Mouse (Mus musculus): Measurements from ENCODE around the gene Rsph1. TPM values are rescaled to one million over a fixed set of nuclear protein-coding genes. Genes with fewer than 3 reads are reported as not detected.
A peak's percentile ranks its signal among the peaks of the same experiment; 100 is the strongest.

Gene Rsph1
- polyA plus RNA-seq, 1 experiment, result 10.4 TPM

GRCm38 (mm10) chr17:31318906-31319767, 42.0 kb upstream of the Rsph1 start:
- Histone ChIP-seq H3K4me3 (replicated peaks; ENCODE audit: control insufficient read depth, low read depth, low read length) (no peak overlapping the region), H3K27ac (ENCODE audit: control insufficient read depth, insufficient read depth, low read depth, low read length, poor library complexity) (no peak overlapping the region), H3K4me1 (ENCODE audit: control insufficient read depth, insufficient read depth, low read length) (no peaks in the 10 kb centered on the region)
- 87% methylated on average over 19 of the region's 19 CpGs for WGBS
- TF ChIP-seq POLR2A (IDR thresholded peaks at IDR 0.05; ENCODE audit: borderline replicate concordance, control insufficient read depth, low read depth, low read length) (no peak), CTCF (IDR thresholded peaks at IDR 0.05; ENCODE audit: control insufficient read depth, insufficient read depth, low read length) (no peak)

GRCm38 (mm10) chr17:31317521-31318272, 40.5 kb upstream of the Rsph1 start:
- Histone ChIP-seq H3K4me3 (replicated peaks; ENCODE audit: control insufficient read depth, low read depth, low read length) (no peak overlapping the region), H3K4me1 (ENCODE audit: control insufficient read depth, insufficient read depth, low read length) (no peaks in the 10 kb centered on the region), H3K27ac (ENCODE audit: control insufficient read depth, insufficient read depth, low read depth, low read length, poor library complexity) (no peak overlapping the region)
- TF ChIP-seq CTCF (IDR thresholded peaks at IDR 0.05; ENCODE audit: control insufficient read depth, insufficient read depth, low read length) (0 out of 2 replicates have a peak, but pooled peaks have one; percentile 3), POLR2A (IDR thresholded peaks at IDR 0.05; ENCODE audit: borderline replicate concordance, control insufficient read depth, low read depth, low read length) (no peak)
- WGBS, result 88% methylated on average over 22 of the region's 22 CpGs

GRCm38 (mm10) chr17:31316998-31317397, 39.8 kb upstream of the Rsph1 start:
- H3K27ac ChIP-seq (ENCODE audit: control insufficient read depth, insufficient read depth, low read depth, low read length, poor library complexity), result no peak overlapping the region
- no peak overlapping the region for H3K4me3 ChIP-seq (replicated peaks; ENCODE audit: control insufficient read depth, low read depth, low read length)
- no peaks in the 10 kb centered on the region for H3K4me1 ChIP-seq (ENCODE audit: control insufficient read depth, insufficient read depth, low read length)
- 66% methylated on average over 3 of the region's 3 CpGs for WGBS
- no peak for TF ChIP-seq POLR2A (IDR thresholded peaks at IDR 0.05; ENCODE audit: borderline replicate concordance, control insufficient read depth, low read depth, low read length)
- no peak for TF ChIP-seq CTCF (IDR thresholded peaks at IDR 0.05; ENCODE audit: control insufficient read depth, insufficient read depth, low read length)

GRCm38 (mm10) chr17:31315993-31316392, 38.8 kb upstream of the Rsph1 start:
- H3K4me3 ChIP-seq (replicated peaks; ENCODE audit: control insufficient read depth, low read depth, low read length), result no peak overlapping the region
- H3K27ac ChIP-seq (ENCODE audit: control insufficient read depth, insufficient read depth, low read depth, low read length, poor library complexity), result no peak overlapping the region
- WGBS, result 82% methylated on average over 6 of the region's 6 CpGs
- no peak for TF ChIP-seq CTCF (IDR thresholded peaks at IDR 0.05; ENCODE audit: control insufficient read depth, insufficient read depth, low read length)
- TF ChIP-seq POLR2A (IDR thresholded peaks at IDR 0.05; ENCODE audit: borderline replicate concordance, control insufficient read depth, low read depth, low read length), result no peak
- no peaks in the 10 kb centered on the region for H3K4me1 ChIP-seq (ENCODE audit: control insufficient read depth, insufficient read depth, low read length)

GRCm38 (mm10) chr17:31315046-31315792, 38.0 kb upstream of the Rsph1 start:
- H3K4me3 ChIP-seq (replicated peaks; ENCODE audit: control insufficient read depth, low read depth, low read length), result no peak overlapping the region
- TF ChIP-seq CTCF (IDR thresholded peaks at IDR 0.05; ENCODE audit: control insufficient read depth, insufficient read depth, low read length), result no peak
- no peak for TF ChIP-seq POLR2A (IDR thresholded peaks at IDR 0.05; ENCODE audit: borderline replicate concordance, control insufficient read depth, low read depth, low read length)
- H3K4me1 ChIP-seq (ENCODE audit: control insufficient read depth, insufficient read depth, low read length), result no peaks in the 10 kb centered on the region
- H3K27ac ChIP-seq (ENCODE audit: control insufficient read depth, insufficient read depth, low read depth, low read length, poor library complexity), result no peak overlapping the region
- WGBS, result 84% methylated on average over 13 of the region's 13 CpGs

- 89% methylated on average over 10 of the region's 10 CpGs for WGBS
- Histone ChIP-seq H3K27ac (ENCODE audit: control insufficient read depth, insufficient read depth, low read depth, low read length, poor library complexity) (no peak overlapping the region), H3K4me3 (replicated peaks; ENCODE audit: control insufficient read depth, low read depth, low read length) (no peak overlapping the region), H3K4me1 (ENCODE audit: control insufficient read depth, insufficient read depth, low read length) (no peaks in the 10 kb centered on the region)
- TF ChIP-seq POLR2A (IDR thresholded peaks at IDR 0.05; ENCODE audit: borderline replicate concordance, control insufficient read depth, low read depth, low read length) (no peak), CTCF (IDR thresholded peaks at IDR 0.05; ENCODE audit: control insufficient read depth, insufficient read depth, low read length) (no peak)
Observed at GRCm38 (mm10) chr17:31312648-31313047, 35.5 kb upstream of the Rsph1 start.

GRCm38 (mm10) chr17:31311047-31311446, 33.9 kb upstream of the Rsph1 start:
- no peaks in the 10 kb centered on the region for H3K4me1 ChIP-seq (ENCODE audit: control insufficient read depth, insufficient read depth, low read length)
- 83% methylated on average over 9 of the region's 9 CpGs for WGBS
- H3K27ac ChIP-seq (ENCODE audit: control insufficient read depth, insufficient read depth, low read depth, low read length, poor library complexity), result no peak overlapping the region
- H3K4me3 ChIP-seq (replicated peaks; ENCODE audit: control insufficient read depth, low read depth, low read length), result no peak overlapping the region
- TF ChIP-seq CTCF (IDR thresholded peaks at IDR 0.05; ENCODE audit: control insufficient read depth, insufficient read depth, low read length) (no peak), POLR2A (IDR thresholded peaks at IDR 0.05; ENCODE audit: borderline replicate concordance, control insufficient read depth, low read depth, low read length) (no peak)
